Mouse (Mus musculus): ENCODE measurements around the gene Slc44a4.
"Not testable (repeated sequence)": the region's sequence is repeated elsewhere in the genome, so short reads cannot be mapped to it uniquely, and the experiment has no call there.

The Slc44a4 gene

DNA sequence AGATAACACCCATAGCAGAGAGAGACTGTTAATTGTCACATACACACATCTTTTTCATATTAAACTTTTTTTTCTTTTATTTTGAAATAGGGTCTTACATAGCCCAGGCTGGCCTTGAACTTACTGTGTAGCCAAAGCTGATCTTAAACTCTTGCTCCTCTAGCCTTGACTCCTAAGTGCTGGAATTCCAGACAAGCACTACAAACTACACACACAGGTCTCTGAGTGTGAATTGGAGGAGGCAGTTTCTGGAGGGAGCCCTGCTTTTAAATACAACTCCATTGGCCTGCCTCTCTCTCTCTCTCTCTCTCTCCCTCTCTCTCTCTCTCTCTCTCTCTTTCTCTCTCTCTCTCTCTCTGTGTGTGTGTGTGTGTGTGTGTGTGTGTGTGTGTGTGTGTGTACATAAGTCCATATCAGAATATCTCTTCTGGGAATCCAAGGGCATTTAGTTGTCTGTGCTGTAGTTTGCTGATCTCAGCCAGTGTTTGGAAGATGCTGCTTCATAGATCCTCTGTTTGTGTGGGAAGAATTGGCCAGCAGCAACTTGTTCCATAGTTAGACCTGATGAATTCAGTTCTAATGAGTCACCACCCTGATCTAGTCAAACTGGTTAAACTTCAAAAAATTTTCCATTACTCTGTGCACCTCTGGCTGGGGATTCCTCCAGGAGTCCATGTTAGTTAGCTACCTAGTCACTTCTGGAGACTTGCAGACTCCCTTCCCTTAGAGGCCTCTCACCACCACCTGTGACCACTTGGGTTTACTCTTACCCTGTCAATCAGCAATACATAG, 46.6 kb downstream of the Slc44a4 start:
- no peak for DNase-seq (ENCODE audit: low spot score in 2 of 2)

DNA sequence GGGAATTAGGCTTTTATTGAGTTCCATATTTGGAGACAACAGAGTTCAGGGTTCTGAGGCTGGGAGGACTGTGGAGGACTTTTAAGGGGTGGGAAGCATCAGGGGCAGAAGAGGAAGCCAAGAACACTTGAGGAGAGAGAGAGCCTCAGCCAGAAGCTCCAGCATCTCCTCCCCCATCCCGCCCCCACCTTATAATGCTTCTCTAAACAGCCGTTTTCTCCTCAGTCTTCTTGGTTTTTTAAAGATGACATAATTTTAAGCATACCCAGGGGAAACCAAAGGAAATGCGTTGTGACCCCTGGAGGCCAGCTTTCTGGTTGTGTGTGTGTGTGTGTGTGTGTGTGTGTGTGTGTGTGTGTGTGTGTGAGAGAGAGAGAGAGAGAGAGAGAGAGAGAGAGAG, 47.9 kb downstream of the Slc44a4 start:
- DNase-seq (ENCODE audit: low spot score in 2 of 2) = no peak

DNA sequence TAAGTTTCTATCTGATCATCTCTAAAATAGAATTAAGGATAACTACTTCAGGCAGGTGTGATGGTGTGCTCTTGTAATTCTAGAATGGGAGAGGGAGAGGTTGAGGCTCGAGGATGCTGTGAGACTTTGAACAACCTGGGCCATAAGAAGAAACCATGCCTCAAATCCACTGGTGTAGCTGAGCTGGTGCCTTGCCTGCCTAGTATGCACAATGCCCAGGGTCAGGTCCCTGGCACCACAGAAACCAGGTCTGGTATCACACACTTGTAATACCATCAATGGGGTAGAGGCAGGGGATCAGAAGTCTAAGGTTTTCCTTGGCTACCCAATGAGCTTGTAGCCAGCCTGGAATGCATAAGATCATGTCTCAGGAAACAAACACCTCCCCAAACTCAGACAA, 48.6 kb downstream of the Slc44a4 start:
- DNase-seq (ENCODE audit: low spot score in 2 of 2) = no peak

DNA sequence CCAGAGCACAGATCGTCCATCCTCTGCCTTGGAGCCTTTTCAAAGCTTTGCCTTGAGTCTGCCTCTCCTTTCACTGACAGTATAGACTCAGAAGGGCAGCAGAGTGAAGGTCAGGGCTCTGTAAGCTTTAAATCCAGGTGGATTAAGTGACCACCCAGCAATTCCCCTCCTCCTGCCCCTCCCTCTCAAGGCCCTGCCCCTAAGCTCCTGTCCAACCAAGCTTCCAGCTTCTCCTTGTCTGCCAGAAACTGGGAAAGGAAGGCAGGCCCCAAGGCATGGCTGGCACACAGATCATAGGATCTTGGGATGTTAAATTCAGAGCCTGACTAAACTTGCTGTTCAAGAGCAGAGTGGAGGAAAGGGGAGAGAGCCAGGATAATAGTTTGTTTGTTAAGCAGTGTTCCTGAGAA, 50.4 kb downstream of the Slc44a4 start:
- DNase-seq (ENCODE audit: low spot score in 2 of 2) = no peak

DNA sequence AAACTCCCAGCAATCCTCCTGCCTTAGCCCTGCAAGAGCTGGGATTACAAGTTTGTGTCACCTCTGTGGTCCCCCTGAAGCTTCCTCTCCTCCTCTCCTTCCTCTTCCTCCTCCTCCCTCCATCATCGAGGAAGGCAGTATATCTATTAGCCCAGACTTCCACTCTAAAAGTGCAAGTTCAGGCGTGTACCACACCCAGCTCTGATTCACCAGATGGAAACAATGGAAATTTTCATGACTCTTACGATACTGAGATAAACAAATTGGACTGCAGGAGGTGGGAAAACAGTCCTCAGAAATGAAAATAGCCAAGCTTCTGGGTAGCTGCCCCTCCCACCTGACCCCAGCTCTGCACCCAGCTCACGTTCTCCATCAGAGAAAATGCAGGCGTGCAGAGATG, 51.4 kb downstream of the Slc44a4 start:
- DNase-seq (ENCODE audit: low spot score in 2 of 2) = no peak

DNA sequence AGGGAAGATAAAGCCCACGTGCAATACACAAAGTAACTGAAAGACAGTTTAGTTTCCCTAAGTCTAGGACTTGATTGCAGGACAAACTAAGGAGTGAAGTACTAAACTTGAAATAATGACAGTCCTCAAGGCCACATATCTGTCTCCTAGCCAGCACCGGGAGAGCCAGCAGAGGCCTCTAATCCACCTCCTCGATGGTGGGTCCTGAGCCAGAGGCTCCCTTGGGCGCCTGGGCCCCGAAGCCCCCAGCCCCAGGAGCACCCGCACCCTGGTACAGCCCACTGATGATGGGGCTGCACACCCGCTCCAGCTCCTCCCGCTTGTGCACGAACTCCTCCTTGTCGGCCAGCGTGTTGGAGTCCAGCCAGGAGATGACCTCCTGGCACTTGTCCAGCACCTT, 55.6 kb downstream of the Slc44a4 start, which contains the start of gene Gm20481:
TSS of gene Gm20481 (plus strand) at position 91 of the 400 bp plus-strand sequence.
- not testable (repeated sequence) for DNase-seq (ENCODE audit: low spot score in 2 of 2)

DNA sequence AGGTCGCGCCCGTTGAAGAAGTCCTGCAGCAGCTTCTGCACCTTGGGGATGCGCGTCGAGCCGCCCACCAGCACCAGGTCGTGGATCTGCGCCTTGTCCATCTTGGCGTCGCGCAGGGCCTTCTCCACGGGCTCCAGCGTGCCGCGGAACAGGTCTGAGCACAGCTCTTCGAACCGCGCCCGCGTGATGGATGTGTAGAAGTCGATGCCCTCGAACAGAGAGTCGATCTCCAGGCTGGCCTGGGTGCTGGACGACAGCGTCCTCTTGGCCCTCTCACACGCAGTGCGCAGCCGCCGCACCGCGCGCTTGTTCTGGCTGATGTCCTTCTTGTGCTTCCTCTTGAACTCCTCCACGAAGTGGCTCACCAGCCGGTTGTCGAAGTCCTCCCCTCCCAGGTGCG, 56.6 kb downstream of the Slc44a4 start:
- not testable (repeated sequence) for DNase-seq (ENCODE audit: low spot score in 2 of 2)

DNA sequence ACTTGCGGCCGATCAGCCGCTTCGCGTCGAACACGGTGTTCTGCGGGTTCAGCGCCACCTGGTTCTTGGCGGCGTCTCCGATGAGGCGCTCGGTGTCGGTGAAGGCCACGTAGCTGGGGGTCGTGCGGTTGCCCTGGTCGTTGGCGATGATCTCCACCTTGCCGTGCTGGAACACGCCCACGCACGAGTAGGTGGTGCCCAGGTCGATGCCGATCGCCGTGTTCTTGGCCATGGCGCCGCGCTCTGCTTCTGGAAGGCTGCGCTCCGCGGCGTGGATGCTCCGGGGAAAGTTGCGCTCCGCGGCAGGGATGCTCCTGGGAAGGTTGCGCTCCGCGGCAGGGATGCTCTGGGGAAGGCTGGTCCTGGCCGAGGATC, 57.4 kb downstream of the Slc44a4 start:
- not testable (repeated sequence) for DNase-seq (ENCODE audit: low spot score in 2 of 2)

DNA sequence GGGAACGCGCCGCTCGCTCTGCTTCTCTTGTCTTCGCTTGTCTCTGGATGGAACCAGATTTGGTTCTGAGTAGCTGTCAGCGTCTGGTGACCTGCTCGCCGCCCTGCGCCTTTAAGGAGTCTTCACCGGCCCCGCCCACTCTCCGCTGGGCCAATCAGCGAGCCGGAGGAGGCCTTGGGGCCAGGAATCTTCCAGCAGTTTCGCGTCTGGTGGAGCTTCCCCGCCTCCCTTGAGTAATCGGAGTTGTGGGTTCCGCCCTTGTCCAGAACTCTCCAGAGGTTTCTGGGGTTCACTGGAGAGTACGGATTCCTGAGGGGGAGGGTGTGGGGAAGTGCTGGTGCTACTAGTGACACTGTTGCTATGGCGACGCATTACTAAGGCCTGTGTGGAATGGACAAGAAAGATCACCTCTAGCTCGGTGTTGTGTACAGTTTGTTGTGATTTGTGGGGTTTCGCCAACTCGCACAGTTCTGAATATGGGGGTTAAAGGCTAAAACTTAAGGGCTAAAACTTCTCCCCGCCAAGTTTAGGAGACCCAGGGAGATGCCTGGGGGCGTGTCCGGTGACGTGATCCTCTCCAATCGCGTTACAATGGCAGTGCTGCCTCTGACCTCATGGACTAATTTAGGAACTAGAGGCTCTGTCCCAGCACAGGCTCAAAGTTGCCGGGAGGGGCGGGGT, 57.9 kb downstream of the Slc44a4 start, which contains the start of the genes Hspa1a and Hspa1l:
TSS of gene Hspa1a (minus strand) at position 88 of the 681 bp plus-strand sequence.
TSS of gene Hspa1l (plus strand) at position 635 of the 681 bp plus-strand sequence.
- DNase-seq (ENCODE audit: low spot score in 2 of 2) = peak; percentile 57 to 74

DNA sequence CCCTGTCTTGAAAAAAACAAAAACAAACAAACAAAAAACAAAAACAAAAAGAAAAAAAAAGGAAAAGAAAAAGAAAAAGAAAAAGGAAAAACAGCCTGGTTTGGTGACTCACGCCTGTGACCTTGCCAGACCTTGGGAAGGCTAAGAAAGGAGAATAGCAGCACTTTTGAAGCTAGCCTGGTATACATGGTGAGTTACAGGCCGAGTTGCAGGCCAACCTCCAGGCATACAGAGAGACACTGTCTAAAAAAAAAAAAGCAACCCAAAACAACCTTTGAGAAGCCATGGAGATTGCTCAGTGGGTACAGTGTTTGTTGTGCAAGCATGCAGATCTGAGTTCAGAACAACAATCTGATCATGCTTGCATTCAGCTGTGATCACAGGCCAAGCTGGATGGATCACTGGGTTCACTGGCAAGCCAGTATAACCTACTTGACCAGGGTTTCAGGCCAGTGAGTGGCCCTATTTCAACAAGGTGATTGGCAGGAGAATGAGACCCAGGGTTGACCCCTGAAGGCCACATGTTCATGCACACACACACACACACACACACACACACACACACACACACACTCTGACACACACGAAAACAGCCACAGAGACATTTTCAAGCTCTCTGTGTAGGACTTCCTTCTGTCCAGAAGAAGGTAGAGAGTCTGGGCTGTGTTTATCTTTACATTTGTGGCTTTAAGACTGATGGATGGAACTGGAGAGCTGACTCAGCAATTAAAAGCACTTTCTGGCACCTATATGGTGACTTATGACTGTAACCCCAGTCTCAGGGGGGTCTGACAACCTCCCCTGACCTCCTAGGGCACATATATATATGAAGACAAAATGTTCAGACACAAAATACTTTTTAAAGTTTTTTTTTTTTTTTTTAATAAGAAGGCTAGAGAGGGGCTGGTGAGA, 61.6 kb downstream of the Slc44a4 start:
- no peak for DNase-seq (ENCODE audit: low spot score in 2 of 2)

DNA sequence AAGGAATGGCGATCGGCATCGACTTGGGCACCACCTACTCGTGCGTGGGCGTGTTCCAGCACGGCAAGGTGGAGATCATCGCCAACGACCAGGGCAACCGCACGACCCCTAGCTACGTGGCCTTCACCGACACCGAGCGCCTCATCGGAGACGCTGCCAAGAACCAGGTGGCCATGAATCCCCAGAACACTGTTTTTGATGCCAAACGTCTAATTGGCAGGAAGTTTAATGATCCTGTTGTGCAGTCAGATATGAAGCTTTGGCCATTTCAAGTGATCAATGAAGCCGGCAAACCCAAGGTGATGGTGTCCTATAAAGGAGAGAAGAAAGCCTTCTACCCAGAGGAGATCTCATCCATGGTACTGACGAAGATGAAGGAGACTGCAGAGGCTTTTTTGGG, 62.7 kb downstream of the Slc44a4 start:
- no peak for DNase-seq (ENCODE audit: low spot score in 2 of 2)

DNA sequence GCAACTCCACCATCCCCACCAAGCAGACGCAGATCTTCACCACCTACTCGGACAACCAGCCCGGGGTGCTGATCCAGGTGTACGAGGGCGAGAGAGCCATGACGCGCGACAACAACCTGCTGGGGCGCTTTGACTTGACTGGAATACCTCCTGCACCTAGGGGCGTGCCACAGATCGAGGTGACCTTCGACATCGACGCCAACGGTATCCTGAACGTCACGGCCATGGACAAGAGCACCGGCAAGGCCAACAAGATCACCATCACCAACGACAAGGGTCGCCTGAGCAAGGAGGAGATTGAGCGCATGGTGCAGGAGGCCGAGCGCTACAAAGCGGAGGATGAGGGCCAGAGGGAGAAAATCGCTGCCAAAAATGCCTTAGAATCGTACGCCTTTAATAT, 64.0 kb downstream of the Slc44a4 start:
- no peak for DNase-seq (ENCODE audit: low spot score in 2 of 2)

DNA sequence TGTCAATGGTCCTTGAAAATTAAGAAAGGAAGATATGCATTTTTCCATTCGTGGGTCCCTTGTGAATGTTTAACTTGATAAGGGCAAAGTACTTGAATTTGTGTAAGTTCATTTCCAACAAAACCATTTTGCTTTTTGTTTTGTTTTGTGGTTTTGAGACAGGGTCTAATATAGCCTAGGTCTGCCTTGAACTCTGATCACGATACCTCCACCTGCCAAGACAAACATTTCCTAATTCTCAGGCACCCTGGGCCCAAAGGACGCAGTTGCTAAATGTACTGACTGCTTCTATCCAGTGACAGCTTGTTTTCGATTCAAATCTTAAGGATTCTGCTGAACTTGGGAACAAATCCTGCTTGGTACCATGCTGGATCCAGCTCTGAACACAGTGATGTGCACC, 65.4 kb downstream of the Slc44a4 start:
- DNase-seq (ENCODE audit: low spot score in 2 of 2) = no peak

Measured in frontal cortex, postnatal 10 days (tissue).